Mouse (Mus musculus) granulocyte monocyte progenitor cell, adult 5-6 weeks (primary cell): ENCODE data around the gene Caap1. TPM values are rescaled to one million over a fixed set of nuclear protein-coding genes. Genes with fewer than 3 reads are reported as not detected.
A peak's percentile ranks its signal among the peaks of the same experiment; 100 is the strongest.

Experiments used
- ATAC-seq: replicated peaks from 2 replicates; pipeline ENCODE4 v1.8.0; 2016; ENCODE audit warnings: mild to moderate bottlenecking, moderate TSS enrichment, inconsistent platforms; ENCODE audit not compliant: poor library complexity, severe bottlenecking
- total RNA-seq, 2 experiments: library from RNA; stranded (forward) in 1 of 2; stranded (reverse) in 1 of 2; fragments of 200-712, 200-1000 nt in 1 of 2; fragments of >200 nt in 1 of 2; fragmentation: Nextera tagmentation in 1 of 2; gene quantifications; 2 replicates each; pipeline ENCODE4 v1.2.3; 2014 to 2017

Gene Caap1
- total RNA-seq, 2 experiments from 2014 or later = 14.9 to 21.1 TPM

DNA sequence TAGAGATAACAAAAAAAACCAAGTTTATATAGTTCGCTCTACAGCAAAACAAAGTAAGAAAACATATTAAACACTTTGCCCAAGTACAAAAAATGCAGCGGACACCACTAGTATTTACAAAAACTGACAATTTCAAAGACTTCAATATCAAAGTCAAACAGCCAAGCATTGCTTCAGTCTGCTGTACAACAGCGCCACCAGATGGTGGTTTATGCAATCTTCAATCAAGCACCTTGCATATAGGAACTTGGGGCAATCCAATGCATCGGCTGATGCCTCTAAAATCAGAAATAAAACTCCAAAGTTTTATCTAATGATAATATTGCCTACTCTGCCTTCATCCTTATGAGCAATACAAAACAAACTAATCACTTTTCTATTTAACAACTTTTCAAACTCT lies 39.0 kb downstream of the Caap1 start:
- peak; percentile 72 for ATAC-seq

DNA sequence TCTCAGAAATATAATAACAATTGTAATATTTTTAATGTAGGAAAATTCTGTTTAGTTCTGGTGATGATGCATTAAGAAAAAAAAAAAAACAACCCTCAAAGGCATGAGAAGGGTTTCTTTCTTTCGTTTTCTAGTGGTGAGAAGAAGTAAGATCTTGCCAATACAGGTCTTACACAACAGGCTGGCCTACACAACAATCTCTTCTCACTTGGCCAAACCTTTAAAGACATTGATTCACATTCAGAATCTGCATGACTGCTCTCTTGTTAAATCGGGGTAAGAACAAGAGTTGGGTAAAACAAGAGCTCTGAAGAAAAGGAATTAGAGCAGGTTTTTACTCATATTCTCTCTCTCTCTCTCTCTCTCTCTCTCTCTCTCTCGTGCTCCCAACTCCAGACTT lies 41.2 kb downstream of the Caap1 start:
- ATAC-seq = peak; percentile 72

DNA sequence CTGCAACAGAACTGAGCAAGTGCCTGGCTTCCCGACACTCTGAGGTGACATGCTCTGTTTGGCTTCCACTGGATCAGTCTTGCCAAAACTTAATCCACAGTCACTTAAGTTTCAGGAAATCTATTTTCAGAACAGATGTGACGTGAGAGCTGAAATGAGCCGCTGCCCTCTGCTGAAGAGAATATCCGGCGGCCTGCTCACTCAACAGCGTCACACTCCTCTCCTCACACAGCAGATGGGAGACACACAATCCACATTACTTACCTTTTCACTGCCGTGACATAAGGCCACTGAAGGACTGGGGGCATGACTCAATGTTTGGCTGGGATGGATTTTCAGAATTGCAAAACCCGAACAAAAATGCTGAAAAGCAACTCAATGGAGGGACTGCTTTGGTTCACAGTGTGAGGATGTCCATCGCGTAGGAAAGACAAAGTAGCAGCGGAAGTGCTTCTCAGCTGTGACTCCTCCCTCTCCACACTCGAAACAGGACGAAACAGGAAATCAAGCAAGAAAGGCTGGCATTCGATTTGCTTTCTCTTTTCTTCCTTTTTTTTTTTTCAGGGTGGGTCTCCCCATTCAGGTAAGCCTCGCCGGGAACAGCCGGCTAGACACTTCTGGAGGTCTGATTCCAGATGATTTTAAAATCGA lies 79.7 kb downstream of the Caap1 start:
- peak; percentile 40; the same call in 1 of the 2 replicates for ATAC-seq

DNA sequence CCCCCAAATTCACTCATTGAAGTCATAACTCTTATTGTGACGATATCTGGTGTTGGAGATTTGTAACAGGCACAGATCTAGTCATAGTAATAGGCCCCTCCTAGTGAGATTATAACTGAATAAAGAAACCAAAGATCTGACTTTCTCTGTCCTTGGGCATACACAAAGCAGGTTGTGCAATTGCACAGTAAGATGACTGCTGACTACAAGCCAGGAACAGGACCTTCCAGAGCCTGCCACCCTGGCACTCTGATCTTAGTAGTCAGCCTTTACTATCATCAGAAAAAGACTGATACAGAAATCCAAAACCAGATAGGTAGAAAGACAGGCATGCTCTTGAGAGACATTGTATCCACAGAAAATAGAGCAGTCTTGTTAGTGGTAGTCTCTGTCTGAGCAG lies 83.3 kb downstream of the Caap1 start:
- ATAC-seq = no peak

DNA sequence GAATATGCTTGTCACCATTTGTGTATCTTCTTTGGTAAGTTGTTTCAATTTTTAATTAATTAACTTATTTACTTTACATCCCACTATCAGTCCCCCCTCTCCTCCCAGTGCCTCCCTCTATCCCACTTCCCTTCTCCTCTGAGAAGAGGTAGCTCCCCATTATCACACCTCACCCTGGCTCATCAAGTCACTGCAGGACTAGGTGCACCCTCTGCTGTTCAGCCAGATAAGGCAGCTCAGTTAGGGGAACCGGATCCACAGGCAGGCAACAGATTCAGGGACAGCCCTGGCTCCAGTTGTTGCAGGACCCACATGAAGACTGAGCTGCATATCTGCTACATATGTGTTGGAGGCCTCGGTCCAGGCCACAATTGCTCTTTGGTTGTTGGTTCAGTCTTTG lies 97.2 kb downstream of the Caap1 start:
- no peak for ATAC-seq

DNA sequence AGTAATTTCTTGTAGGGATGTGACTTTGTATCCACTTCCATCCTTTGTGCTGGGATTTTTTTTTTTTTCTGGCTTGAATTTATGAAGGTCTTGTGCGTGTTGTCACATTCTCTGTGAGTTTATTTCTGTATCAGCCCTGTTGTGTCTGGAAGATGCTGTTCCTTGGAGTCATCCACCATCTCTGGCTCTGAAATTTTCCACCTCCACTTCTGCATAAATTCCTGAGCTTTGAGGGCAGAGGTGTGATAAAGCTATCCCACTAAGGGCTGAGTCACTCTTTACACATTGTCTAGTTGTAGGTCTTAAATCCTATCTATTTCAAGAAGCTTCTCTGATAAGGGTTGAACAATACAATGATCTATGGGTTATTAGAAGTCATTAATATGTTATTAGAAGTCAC lies 101.7 kb downstream of the Caap1 start:
- ATAC-seq = no peak

Other genes with a start within 250 kb of the Caap1 start
- not detected in 2 replicates for gene Gm10306, start 250 bp downstream of the Caap1 start, total RNA-seq (2014; fragmentation: Nextera tagmentation)
- gene Gm10306, start 250 bp downstream of the Caap1 start, total RNA-seq (2017) = 2.5 TPM in 1 of 2 replicates, not detected in the other
- 47.7 and 56.4 TPM in 2 replicates for gene Plaa, start 46.4 kb upstream of the Caap1 start, total RNA-seq (2014; fragmentation: Nextera tagmentation)
- 99.2 and 119 TPM in 2 replicates for gene Plaa, start 46.4 kb upstream of the Caap1 start, total RNA-seq (2017)
- gene Ift74, start 57.7 kb upstream of the Caap1 start, total RNA-seq (2014; fragmentation: Nextera tagmentation) = 6.1 and 8.4 TPM in 2 replicates
- 6.9 and 17.9 TPM in 2 replicates for gene Ift74, start 57.7 kb upstream of the Caap1 start, total RNA-seq (2017)
- not detected in 2 replicates for gene Lrrc19, start 93.3 kb upstream of the Caap1 start, total RNA-seq (2014; fragmentation: Nextera tagmentation)
- not detected in 2 replicates for gene Lrrc19, start 93.3 kb upstream of the Caap1 start, total RNA-seq (2017)
- gene Tek, start 182.5 kb upstream of the Caap1 start, total RNA-seq (2014; fragmentation: Nextera tagmentation) = 0.26 and 0.84 TPM in 2 replicates
- gene Tek, start 182.5 kb upstream of the Caap1 start, total RNA-seq (2017) = 0.36 and 4.4 TPM in 2 replicates